Mouse (Mus musculus) gastrocnemius, postnatal 4 days (tissue): ENCODE data around the gene Pilrb1. TPM values are rescaled to one million over a fixed set of nuclear protein-coding genes. Genes with fewer than 3 reads are reported as not detected.
"Not testable (repeated sequence)": the region's sequence is repeated elsewhere in the genome, so short reads cannot be mapped to it uniquely, and the experiment has no call there.

ENCODE experiments used
- DNase-seq, 2 experiments: peaks; one replicate each; pipeline ENCODE4 v3.0.0; 2021 to 2022; ENCODE audit warnings: low spot score in 2 of 2, mixed read lengths in 2 of 2
- long read RNA-seq, 2 experiments: library from polyadenylated mRNA; stranded (forward); transcript quantifications; one replicate each; pipeline ENCODE4 v2.0.0; 2021
- total RNA-seq, 2 experiments: library from RNA; stranded (reverse); gene quantifications; 2 replicates each; pipeline ENCODE4 v1.2.3; 2021

Gene Pilrb1
- under 1 TPM; 0.59 to 0.98 TPM for total RNA-seq
- long read RNA-seq, experiment 1, result 0 reads
- long read RNA-seq, experiment 2, partial matches to known transcripts, result 0 of 2 reads
- long read RNA-seq, experiment 2, other reads (novel, unspliced or antisense), result 1 of 2 reads

- DNase-seq, result not testable (repeated sequence)
Measured at GRCm38 (mm10) chr5:137857960-137858710, at the start of gene Pilrb1. Pilrb1 (minus strand) TSS chr5:137858106.

- DNase-seq, result no peak
Measured at GRCm38 (mm10) chr5:137897812-137898211, 39.9 kb upstream of the Pilrb1 start.

- DNase-seq, result no peak
Measured at GRCm38 (mm10) chr5:137892954-137893353, 35.0 kb upstream of the Pilrb1 start.

GRCm38 (mm10) chr5:137887666-137888065 is 29.8 kb upstream of the Pilrb1 start:
- DNase-seq, result no peak

- peak in 1 of 2 experiments; percentile 41 for DNase-seq
Measured at GRCm38 (mm10) chr5:137885894-137886293, 28.0 kb upstream of the Pilrb1 start.

- DNase-seq, result no peak
Measured at GRCm38 (mm10) chr5:137883345-137883744, 25.4 kb upstream of the Pilrb1 start.

- DNase-seq, result no peak
Measured at GRCm38 (mm10) chr5:137882922-137883321, 25.0 kb upstream of the Pilrb1 start.

- DNase-seq, result peak in 1 of 2 experiments; percentile 19
Measured at GRCm38 (mm10) chr5:137877860-137878259, 20.0 kb upstream of the Pilrb1 start.

GRCm38 (mm10) chr5:137875054-137875453 is 17.1 kb upstream of the Pilrb1 start:
- no peak for DNase-seq

GRCm38 (mm10) chr5:137872381-137872702 is 14.4 kb upstream of the Pilrb1 start:
- not testable (repeated sequence) for DNase-seq

GRCm38 (mm10) chr5:137871644-137872380 is 13.9 kb upstream of the Pilrb1 start, which contains the start of gene Pilrb2:
Pilrb2 (minus strand) TSS chr5:137871815.
- not testable (repeated sequence) for DNase-seq

GRCm38 (mm10) chr5:137868600-137868999 is 10.7 kb upstream of the Pilrb1 start:
- DNase-seq, result not testable (repeated sequence)

GRCm38 (mm10) chr5:137864008-137864407 is 6.1 kb upstream of the Pilrb1 start:
- DNase-seq, result not testable (repeated sequence)

GRCm38 (mm10) chr5:137856870-137857269 is 1.0 kb downstream of the Pilrb1 start:
- DNase-seq, result not testable (repeated sequence)

GRCm38 (mm10) chr5:137854907-137855306 is 3.0 kb downstream of the Pilrb1 start:
- DNase-seq, result not testable (repeated sequence)

- not testable (repeated sequence) for DNase-seq
Measured at GRCm38 (mm10) chr5:137850313-137850712, 7.6 kb downstream of the Pilrb1 start.

- peak in 1 of 2 experiments; percentile 11 for DNase-seq
Measured at GRCm38 (mm10) chr5:137837110-137837509, 20.8 kb downstream of the Pilrb1 start.

GRCm38 (mm10) chr5:137836611-137837010 is 21.3 kb downstream of the Pilrb1 start:
- DNase-seq, result no peak

GRCm38 (mm10) chr5:137835966-137836520 is 21.9 kb downstream of the Pilrb1 start, which contains the start of gene Pilra:
Pilra (minus strand) TSS chr5:137836281.
- DNase-seq, result peak in 1 of 2 experiments; percentile 14

- DNase-seq, result peak in 1 of 2 experiments; percentile 1
Measured at GRCm38 (mm10) chr5:137833500-137833899, 24.4 kb downstream of the Pilrb1 start.

- DNase-seq, result peak in 1 of 2 experiments; percentile 3
Measured at GRCm38 (mm10) chr5:137831506-137831905, 26.4 kb downstream of the Pilrb1 start.
